Mouse (Mus musculus) C2C12 (cell line): ENCODE measurements at regions not wholly inside any gene's neighbourhood (a gene's known extent, or its start where the extent isn't known, plus 50 kb on each side); places are given as distances from the start of the nearest gene placed in this dataset.

Source experiments
- H3K27me3 ChIP-seq: one replicate; pipeline ENCODE4 v1.6.1; 2011; ENCODE audit not compliant: control insufficient read depth, insufficient read depth, insufficient read length
- H3K36me3 ChIP-seq: one replicate; pipeline ENCODE4 v1.6.1; 2011; ENCODE audit not compliant: control insufficient read depth, insufficient read depth
- H3K4me3 ChIP-seq: one replicate; pipeline ENCODE4 v1.5.1; 2011; ENCODE audit warnings: mild to moderate bottlenecking, control low read depth; ENCODE audit not compliant: poor library complexity, insufficient read depth, severe bottlenecking
- H3K79me2 ChIP-seq: one replicate; pipeline ENCODE4 v1.6.1; 2011; ENCODE audit not compliant: control insufficient read depth, insufficient read depth
- H3K79me3 ChIP-seq: one replicate; pipeline ENCODE4 v1.6.1; 2011; ENCODE audit warnings: low read depth, control low read depth
- H3ac ChIP-seq: one replicate; pipeline ENCODE3; 2011; ENCODE audit warnings: low read depth; ENCODE audit not compliant: control insufficient read depth, insufficient read length
- CEBPB ChIP-seq: IDR thresholded peaks from one replicate; pipeline ENCODE4 v1.6.1; 2011; ENCODE audit warnings: low read depth, mild to moderate bottlenecking, control low read depth, moderate library complexity
- CTCF ChIP-seq: IDR thresholded peaks from one replicate; pipeline ENCODE4 v1.5.1; 2011; ENCODE audit not compliant: control insufficient read depth, insufficient read depth, insufficient read length
- FOSL1 ChIP-seq: IDR thresholded peaks from one replicate; pipeline ENCODE4 v1.8.0; 2011; ENCODE audit warnings: mild to moderate bottlenecking, low read length; ENCODE audit not compliant: poor library complexity, insufficient read depth, severe bottlenecking
- MAX ChIP-seq: IDR thresholded peaks from one replicate; pipeline ENCODE4 v1.6.1; 2011; ENCODE audit warnings: mild to moderate bottlenecking, control low read depth
- MYOD1 ChIP-seq: IDR thresholded peaks from one replicate; pipeline ENCODE4 v1.6.1; 2011; ENCODE audit warnings: low read depth; ENCODE audit not compliant: control insufficient read depth, insufficient read length
- MYOG ChIP-seq: IDR thresholded peaks from one replicate; pipeline ENCODE4 v1.6.1; 2011; ENCODE audit not compliant: control insufficient read depth, insufficient read length; ENCODE audit errors: extremely low read depth
- USF1 ChIP-seq: IDR thresholded peaks from one replicate; pipeline ENCODE4 v1.6.1; 2011; ENCODE audit warnings: low read depth, mild to moderate bottlenecking, control low read depth, moderate library complexity

GRCm38 (mm10) chr11:8237556-8237955 lies 426.8 kb downstream of the Tns3 start:
- Histone ChIP-seq H3ac (no peak overlapping the region), H3K79me3 (no peaks in the 10 kb centered on the region), H3K36me3 (no peaks in the 10 kb centered on the region), H3K79me2 (no peaks in the 10 kb centered on the region), H3K27me3 (no peaks in the 10 kb centered on the region), H3K4me3 (no peak overlapping the region)
- TF ChIP-seq FOSL1: no peak
- TF ChIP-seq CEBPB: no peak
- no peak for TF ChIP-seq MAX
- TF ChIP-seq MYOG: no peak
- TF ChIP-seq CTCF: no peak
- TF ChIP-seq MYOD1: no peak
- TF ChIP-seq USF1: no peak

- Histone ChIP-seq H3K79me2 (no peaks in the 10 kb centered on the region), H3K4me3 (no peak overlapping the region)
These were observed 428.3 kb downstream of the Tns3 start for GRCm38 (mm10) chr11:8236056-8236455.

GRCm38 (mm10) chr11:8232636-8233189 lies 431.6 kb downstream of the Tns3 start:
- no peak for TF ChIP-seq MYOG
- TF ChIP-seq CTCF: no peak
- no peak for TF ChIP-seq CEBPB
- TF ChIP-seq MAX: no peak
- TF ChIP-seq USF1: no peak
- TF ChIP-seq MYOD1: no peak
- no peak for TF ChIP-seq FOSL1
- no peaks in the 10 kb centered on the region for H3K79me3 ChIP-seq
- no peak overlapping the region for H3K4me3 ChIP-seq
- H3K27me3 ChIP-seq: no peaks in the 10 kb centered on the region
- H3ac ChIP-seq: no peak overlapping the region
- no peaks in the 10 kb centered on the region for H3K36me3 ChIP-seq
- H3K79me2 ChIP-seq: no peaks in the 10 kb centered on the region

More at GRCm38 (mm10) chr11:8236056-8236455, 428.3 kb downstream of the Tns3 start:
- no peaks in the 10 kb centered on the region for H3K79me3 ChIP-seq
- no peak for TF ChIP-seq MYOG
- H3K36me3 ChIP-seq: no peaks in the 10 kb centered on the region
- H3ac ChIP-seq: no peak overlapping the region
- no peaks in the 10 kb centered on the region for H3K27me3 ChIP-seq

GRCm38 (mm10) chr11:8229787-8230186 lies 434.5 kb downstream of the Tns3 start:
- H3ac ChIP-seq: no peak overlapping the region
- TF ChIP-seq USF1 (no peak), MAX (no peak), CTCF (no peak), FOSL1 (no peak), MYOG (no peak), CEBPB (no peak), MYOD1 (no peak)
- no peaks in the 10 kb centered on the region for H3K27me3 ChIP-seq
- H3K36me3 ChIP-seq: no peaks in the 10 kb centered on the region
- no peaks in the 10 kb centered on the region for H3K79me2 ChIP-seq
- H3K79me3 ChIP-seq: no peaks in the 10 kb centered on the region
- no peak overlapping the region for H3K4me3 ChIP-seq

DNA sequence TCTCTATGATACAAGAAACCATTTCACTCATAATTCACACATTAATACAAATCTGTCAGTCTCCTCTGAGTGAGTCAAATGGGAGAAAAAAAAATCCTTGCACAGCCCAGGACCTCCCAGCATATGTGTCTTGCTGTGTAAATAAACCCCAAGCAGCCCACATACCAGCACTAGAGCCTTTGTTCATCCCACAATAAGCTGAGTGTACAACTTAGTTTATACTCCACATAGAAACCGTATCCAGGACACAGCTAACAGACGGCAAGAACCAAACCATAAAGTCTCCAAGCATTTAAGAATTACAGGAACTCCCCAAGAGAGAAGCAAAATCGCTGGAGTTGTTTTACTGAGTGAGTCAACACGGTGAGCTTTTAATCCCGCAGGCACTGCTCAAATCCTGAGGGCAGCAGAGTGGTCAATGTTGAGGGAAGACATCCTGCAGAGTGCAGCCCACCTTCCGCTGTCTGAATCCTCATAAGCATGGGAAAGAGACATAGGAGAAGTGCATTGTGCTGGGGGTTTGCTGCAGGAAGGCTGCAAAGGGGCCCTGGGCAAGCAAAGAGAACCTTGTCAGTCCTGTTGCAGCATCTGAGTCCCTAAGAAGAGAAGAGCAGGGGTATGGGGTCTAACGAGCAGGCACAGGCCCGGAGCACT lies 436.4 kb downstream of the Tns3 start:
- Histone ChIP-seq H3K4me3 (no peak overlapping the region), H3K27me3 (no peaks in the 10 kb centered on the region), H3ac (no peak overlapping the region), H3K36me3 (no peaks in the 10 kb centered on the region), H3K79me3 (no peaks in the 10 kb centered on the region), H3K79me2 (no peaks in the 10 kb centered on the region)
- no peak for TF ChIP-seq CTCF
- no peak for TF ChIP-seq MYOD1
- no peak for TF ChIP-seq USF1
- no peak for TF ChIP-seq MYOG
- no peak for TF ChIP-seq MAX
- TF ChIP-seq CEBPB: no peak
- TF ChIP-seq FOSL1: no peak

DNA sequence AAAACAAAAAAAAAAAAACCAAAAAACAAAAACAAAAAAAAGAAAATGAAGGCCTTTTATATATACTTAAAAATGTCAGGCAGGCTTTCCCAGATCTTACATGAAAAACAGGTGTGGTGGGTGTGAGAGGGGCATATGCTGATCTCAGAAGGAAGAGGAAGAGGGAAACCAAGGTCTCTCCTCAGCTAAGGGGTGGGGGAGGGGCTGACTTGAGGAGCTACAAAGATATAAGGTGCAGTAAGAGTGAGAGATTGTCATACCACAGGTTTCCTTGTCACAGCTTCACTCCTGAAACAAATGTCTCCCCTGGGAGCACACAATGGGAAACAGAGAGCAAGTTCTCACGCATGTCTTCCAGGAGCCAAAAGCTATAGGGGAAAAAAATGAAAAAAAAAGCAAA lies 440.0 kb downstream of the Tns3 start:
- Histone ChIP-seq H3K4me3 (no peak overlapping the region), H3K36me3 (no peaks in the 10 kb centered on the region), H3ac (no peak overlapping the region), H3K27me3 (no peaks in the 10 kb centered on the region), H3K79me3 (no peaks in the 10 kb centered on the region), H3K79me2 (no peaks in the 10 kb centered on the region)
- TF ChIP-seq CTCF: no peak
